Mouse (Mus musculus): ENCODE data around the gene Vpreb3. TPM values are rescaled to one million over a fixed set of nuclear protein-coding genes. Genes with fewer than 3 reads are reported as not detected.
"Not testable (repeated sequence)": the region's sequence is repeated elsewhere in the genome, so short reads cannot be mapped to it uniquely, and the experiment has no call there.

The Vpreb3 gene
- polyA plus RNA-seq, 1 experiment from 2014 or later: 0.67 TPM

GRCm38 (mm10) chr10:75979432-75979831 lies 36.6 kb downstream of the Vpreb3 start:
- no peak for ATAC-seq (ENCODE audit: low read depth)
- Histone ChIP-seq H3K27me3 (no peaks in the 10 kb centered on the region; the same call in 1 of the 2 replicates), H3K36me3 (no peaks in the 10 kb centered on the region), H3K4me2 (no peak overlapping the region), H3K9me3 (replicated peaks) (no peaks in the 10 kb centered on the region), H3K9ac (no peak overlapping the region), H3K4me1 (replicated peaks) (peaks cover 9% of the 10 kb centered on the region), H3K4me3 (replicated peaks) (no peak overlapping the region), H3K27ac (no peak overlapping the region)
- DNase-seq: no peak
- WGBS (ENCODE audit: insufficient replicate concordance): 80% methylated on average over 3 of the region's 3 CpGs

- no peaks in the 10 kb centered on the region for H3K36me3 ChIP-seq
- no peaks in the 10 kb centered on the region for H3K9me3 ChIP-seq (replicated peaks)
- 44% methylated on average over 4 of the region's 4 CpGs for WGBS (ENCODE audit: insufficient replicate concordance)
- no peak overlapping the region for H3K4me2 ChIP-seq
- H3K4me1 ChIP-seq (replicated peaks): no peaks in the 10 kb centered on the region
- H3K27ac ChIP-seq: no peak overlapping the region
- no peaks in the 10 kb centered on the region for H3K27me3 ChIP-seq
- ATAC-seq (ENCODE audit: low read depth): no peak
- no peak for DNase-seq
- no peak overlapping the region for H3K4me3 ChIP-seq (replicated peaks)
- no peak overlapping the region for H3K9ac ChIP-seq
Observed at GRCm38 (mm10) chr10:75990430-75991042, 47.7 kb downstream of the Vpreb3 start.

- Histone ChIP-seq H3K4me3 (replicated peaks) (no peak overlapping the region), H3K4me2 (no peak overlapping the region), H3K27me3 (no peaks in the 10 kb centered on the region), H3K9ac (no peak overlapping the region), H3K4me1 (replicated peaks) (no peaks in the 10 kb centered on the region), H3K27ac (no peak overlapping the region), H3K9me3 (replicated peaks) (no peaks in the 10 kb centered on the region), H3K36me3 (no peaks in the 10 kb centered on the region)
- 73% methylated on average over 15 of the region's 15 CpGs for WGBS (ENCODE audit: insufficient replicate concordance)
- no peak for ATAC-seq (ENCODE audit: low read depth)
- DNase-seq: no peak
Observed at GRCm38 (mm10) chr10:75993616-75994240, 50.9 kb downstream of the Vpreb3 start.

GRCm38 (mm10) chr10:75994531-75995210 lies 51.8 kb downstream of the Vpreb3 start:
- H3K4me2 ChIP-seq; H3K27ac ChIP-seq; H3K27me3 ChIP-seq; H3K36me3 ChIP-seq; H3K4me1 ChIP-seq (replicated peaks); H3K9me3 ChIP-seq (replicated peaks); H3K9ac ChIP-seq; DNase-seq; ATAC-seq (ENCODE audit: low read depth); H3K4me3 ChIP-seq (replicated peaks): not testable (repeated sequence)
- 69% methylated on average over 13 of the region's 13 CpGs for WGBS (ENCODE audit: insufficient replicate concordance)

GRCm38 (mm10) chr10:75995463-75995862 lies 52.6 kb downstream of the Vpreb3 start:
- Histone ChIP-seq H3K4me3 (replicated peaks) (no peak overlapping the region), H3K9ac (no peak overlapping the region), H3K4me2 (no peak overlapping the region), H3K9me3 (replicated peaks) (no peaks in the 10 kb centered on the region), H3K4me1 (replicated peaks) (no peaks in the 10 kb centered on the region), H3K36me3 (no peaks in the 10 kb centered on the region), H3K27me3 (no peaks in the 10 kb centered on the region), H3K27ac (no peak overlapping the region)
- 75% methylated on average over 11 of the region's 11 CpGs for WGBS (ENCODE audit: insufficient replicate concordance)
- DNase-seq (no peak), ATAC-seq (ENCODE audit: low read depth) (no peak)

GRCm38 (mm10) chr10:75996315-75996714 lies 53.5 kb downstream of the Vpreb3 start:
- Histone ChIP-seq H3K4me2 (no peak overlapping the region), H3K9me3 (replicated peaks) (no peaks in the 10 kb centered on the region), H3K27me3 (no peaks in the 10 kb centered on the region), H3K9ac (no peak overlapping the region), H3K27ac (no peak overlapping the region), H3K4me3 (replicated peaks) (no peak overlapping the region), H3K36me3 (no peaks in the 10 kb centered on the region), H3K4me1 (replicated peaks) (no peaks in the 10 kb centered on the region)
- DNase-seq (no peak), ATAC-seq (ENCODE audit: low read depth) (no peak)
- WGBS (ENCODE audit: insufficient replicate concordance): 33% methylated on average over 3 of the region's 3 CpGs

Other genes with a start within 250 kb of the Vpreb3 start
- gene Cabin1, start 178.7 kb upstream of the Vpreb3 start, polyA plus RNA-seq (2015; fragmentation: Nextera tagmentation; extraction: Ambion mirVana): 15.4 and 16.6 TPM in 2 replicates
- 180 and 186 TPM in 2 replicates for gene Ddt, start 169.6 kb upstream of the Vpreb3 start, polyA plus RNA-seq (2015; fragmentation: Nextera tagmentation; extraction: Ambion mirVana)
- gene Gm20441, start 162.1 kb upstream of the Vpreb3 start, polyA plus RNA-seq (2015; fragmentation: Nextera tagmentation; extraction: Ambion mirVana): not detected in 2 replicates
- gene Gstt3, start 161.6 kb upstream of the Vpreb3 start, polyA plus RNA-seq (2015; fragmentation: Nextera tagmentation; extraction: Ambion mirVana): 8.0 and 10.3 TPM in 2 replicates
- gene Gstt1, start 144.5 kb upstream of the Vpreb3 start, polyA plus RNA-seq (2015; fragmentation: Nextera tagmentation; extraction: Ambion mirVana): 49.2 and 50.2 TPM in 2 replicates
- not detected in 2 replicates for gene Gstt4, start 120.5 kb upstream of the Vpreb3 start, polyA plus RNA-seq (2015; fragmentation: Nextera tagmentation; extraction: Ambion mirVana)
- gene Gstt2, start 105.6 kb upstream of the Vpreb3 start, polyA plus RNA-seq (2015; fragmentation: Nextera tagmentation; extraction: Ambion mirVana): 35.3 and 39.2 TPM in 2 replicates
- gene Mif, start 82.8 kb upstream of the Vpreb3 start, polyA plus RNA-seq (2015; fragmentation: Nextera tagmentation; extraction: Ambion mirVana): 877 and 1,047 TPM in 2 replicates
- gene Derl3, start 49.6 kb upstream of the Vpreb3 start, polyA plus RNA-seq (2015; fragmentation: Nextera tagmentation; extraction: Ambion mirVana): 0.21 and 0.51 TPM in 2 replicates
- 85.6 and 88.1 TPM in 2 replicates for gene Smarcb1, start 21.4 kb upstream of the Vpreb3 start, polyA plus RNA-seq (2015; fragmentation: Nextera tagmentation; extraction: Ambion mirVana)
- 88.0 and 110 TPM in 2 replicates for gene Chchd10, start 9.9 kb upstream of the Vpreb3 start, polyA plus RNA-seq (2015; fragmentation: Nextera tagmentation; extraction: Ambion mirVana)
- 3.6 and 4.1 TPM in 2 replicates for gene Mmp11, start 6.6 kb upstream of the Vpreb3 start, polyA plus RNA-seq (2015; fragmentation: Nextera tagmentation; extraction: Ambion mirVana)
- gene Gm867, start 2.4 kb upstream of the Vpreb3 start, polyA plus RNA-seq (2015; fragmentation: Nextera tagmentation; extraction: Ambion mirVana): 21.7 and 25.1 TPM in 2 replicates
- 0.08 TPM in 1 of 2 replicates, not detected in the other for gene Gm5134, start 11.5 kb downstream of the Vpreb3 start, polyA plus RNA-seq (2015; fragmentation: Nextera tagmentation; extraction: Ambion mirVana)
- gene Zfp280b, start 89.6 kb downstream of the Vpreb3 start, polyA plus RNA-seq (2015; fragmentation: Nextera tagmentation; extraction: Ambion mirVana): 12.7 and 15.9 TPM in 2 replicates
- gene Slc5a4b, start 167.9 kb downstream of the Vpreb3 start, polyA plus RNA-seq (2015; fragmentation: Nextera tagmentation; extraction: Ambion mirVana): 0.13 and 0.20 TPM in 2 replicates
- not detected in 2 replicates for gene Slc5a4a, start 204.4 kb downstream of the Vpreb3 start, polyA plus RNA-seq (2015; fragmentation: Nextera tagmentation; extraction: Ambion mirVana)

Data from liver, embryonic 13.5 days (tissue).